Mouse (Mus musculus) A20 (cell line): ENCODE results near the gene Hddc3.
A peak's percentile ranks its signal among the peaks of the same experiment; 100 is the strongest.
"Not testable (repeated sequence)": the region's sequence is repeated elsewhere in the genome, so short reads cannot be mapped to it uniquely, and the experiment has no call there.

Experiments
- DNase-seq: peaks from one replicate; pipeline ENCODE4 v3.0.0-alpha.2; 2011; ENCODE audit warnings: low read depth, low spot score

The Hddc3 gene

DNA sequence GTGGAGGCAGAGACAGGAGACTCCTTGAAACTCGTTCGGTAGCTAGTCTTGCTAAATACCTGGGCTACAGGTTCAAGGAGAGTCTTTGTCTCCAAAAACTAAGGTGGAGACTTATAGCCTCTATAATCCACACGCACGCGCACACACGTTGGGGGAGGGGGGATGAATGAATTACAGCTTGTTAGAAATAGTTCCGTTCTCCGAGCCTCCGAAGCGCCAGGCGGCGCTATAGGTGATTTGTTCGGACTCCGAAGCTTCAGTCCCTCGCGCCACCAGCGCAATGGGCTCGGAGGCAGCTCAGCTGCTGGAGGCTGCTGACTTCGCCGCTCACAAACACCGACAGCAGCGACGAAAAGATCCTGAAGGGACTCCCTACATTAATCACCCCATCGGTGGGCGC is at the start of gene Hddc3:
Gene Hddc3, plus strand, starts transcription at position 247 of the 400 bp plus-strand sequence.
- peak; percentile 97 for DNase-seq

GRCm38 (mm10) chr7:80294062-80294763 is 48.7 kb upstream of the Hddc3 start, which contains the start of gene Prc1:
TSS of gene Prc1 (plus strand) at chr7:80294450.
- peak; percentile 99 for DNase-seq

DNA sequence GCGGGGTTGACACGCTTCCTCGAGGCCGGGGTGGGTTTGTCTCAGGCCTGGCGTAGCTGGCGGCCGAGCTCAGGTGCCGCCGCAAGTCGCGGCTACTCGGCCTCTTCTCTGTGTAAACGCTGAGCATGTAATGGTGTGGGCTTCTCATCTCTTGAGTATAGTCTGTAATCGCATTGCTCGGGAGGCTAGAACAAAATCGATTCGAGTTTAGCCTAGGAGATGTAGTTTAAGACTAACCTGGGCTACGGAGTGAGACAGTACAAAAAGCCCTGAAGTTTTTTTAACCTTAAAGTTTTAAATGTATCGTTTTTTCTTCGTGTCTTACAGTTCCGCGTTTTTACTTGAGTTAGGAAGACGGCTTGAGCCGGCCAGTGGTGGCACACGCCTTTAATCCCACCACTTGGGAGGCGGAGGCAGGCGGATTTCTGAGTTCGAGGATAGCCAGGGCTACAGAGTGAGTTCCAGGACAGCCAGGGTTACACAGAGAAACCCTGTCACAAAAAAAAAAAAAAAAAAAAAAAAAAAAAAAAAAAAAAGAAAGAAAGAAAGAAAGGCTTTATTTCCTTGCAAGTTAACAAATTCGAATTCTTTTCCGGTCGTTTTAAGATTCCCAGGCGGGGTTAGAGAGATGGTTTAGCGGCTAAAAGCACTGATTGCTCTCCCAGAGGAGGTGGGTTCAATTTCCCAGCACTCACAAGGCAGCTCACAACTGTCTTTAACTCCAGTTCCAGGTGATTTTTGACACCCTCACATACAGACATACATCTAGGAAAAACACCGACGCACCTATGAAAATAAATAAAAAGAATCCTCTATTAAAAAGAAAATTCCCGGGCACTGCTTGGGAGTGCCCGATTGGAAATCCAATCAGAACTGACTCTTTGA is 47.9 kb upstream of the Hddc3 start:
- no peak for DNase-seq

GRCm38 (mm10) chr7:80296462-80296861 is 46.4 kb upstream of the Hddc3 start:
- no peak for DNase-seq

DNA sequence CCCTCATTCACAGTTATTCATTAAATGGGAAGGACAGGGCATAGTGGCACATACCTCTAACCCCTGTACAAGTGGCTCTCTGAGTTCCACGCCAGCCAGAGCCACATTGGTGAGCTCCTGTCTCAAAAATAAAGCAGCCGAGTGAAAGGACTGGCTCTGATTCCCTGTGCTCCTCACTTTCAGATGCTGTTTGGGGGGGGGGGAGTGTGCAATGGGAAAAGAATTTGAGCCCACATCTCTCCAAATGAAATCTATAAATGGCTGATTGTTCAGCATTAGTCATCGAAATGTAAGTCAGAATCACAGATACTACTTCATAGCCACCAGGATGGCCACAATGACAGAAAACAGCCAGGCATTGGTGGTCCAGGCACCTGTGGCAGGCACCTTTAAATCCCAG is 45.9 kb upstream of the Hddc3 start:
- DNase-seq, result no peak

DNA sequence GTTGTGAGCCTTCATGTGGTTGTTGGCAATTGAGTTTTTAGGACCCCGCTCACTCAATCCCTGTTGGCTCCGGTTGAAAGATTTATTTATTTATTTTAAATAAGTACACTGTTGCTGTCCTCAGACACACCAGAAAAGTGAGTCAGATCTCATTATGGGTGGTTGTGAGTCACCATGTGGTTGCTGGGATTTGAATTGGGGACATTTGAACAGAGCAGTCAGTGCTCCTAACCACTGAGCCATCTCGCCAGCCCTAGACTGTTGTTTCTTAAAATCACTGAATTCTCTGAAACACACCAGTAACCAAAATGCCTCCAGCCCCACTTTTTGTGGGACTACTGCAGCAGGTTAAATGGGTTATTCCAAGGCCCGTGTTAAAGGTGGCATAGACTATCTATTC is 44.1 kb upstream of the Hddc3 start:
- no peak for DNase-seq

GRCm38 (mm10) chr7:80299568-80299967 is 43.3 kb upstream of the Hddc3 start:
- DNase-seq, result no peak

DNA sequence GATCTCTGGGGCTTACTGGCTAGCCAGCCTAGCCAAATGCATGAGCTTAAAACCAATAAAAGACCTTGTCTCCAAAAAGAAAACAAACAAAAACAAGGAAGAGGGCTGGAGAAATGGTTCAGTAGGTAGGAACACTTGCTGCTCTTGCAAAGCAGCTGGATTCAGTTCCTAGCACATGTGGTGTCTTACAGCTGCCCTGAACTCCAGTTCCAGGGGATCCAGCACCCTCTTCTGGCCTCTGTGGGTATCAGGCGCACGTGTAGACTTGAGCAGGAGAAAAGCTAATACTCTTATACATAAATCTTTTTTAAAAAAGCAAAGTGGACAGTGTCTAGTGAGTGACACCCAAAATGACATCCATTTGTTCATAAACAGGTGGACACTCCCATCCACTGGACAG is 41.4 kb upstream of the Hddc3 start:
- DNase-seq, result peak; percentile 29

- DNase-seq, result no peak
These were observed 35.1 kb upstream of the Hddc3 start for GRCm38 (mm10) chr7:80307766-80308165.

DNA sequence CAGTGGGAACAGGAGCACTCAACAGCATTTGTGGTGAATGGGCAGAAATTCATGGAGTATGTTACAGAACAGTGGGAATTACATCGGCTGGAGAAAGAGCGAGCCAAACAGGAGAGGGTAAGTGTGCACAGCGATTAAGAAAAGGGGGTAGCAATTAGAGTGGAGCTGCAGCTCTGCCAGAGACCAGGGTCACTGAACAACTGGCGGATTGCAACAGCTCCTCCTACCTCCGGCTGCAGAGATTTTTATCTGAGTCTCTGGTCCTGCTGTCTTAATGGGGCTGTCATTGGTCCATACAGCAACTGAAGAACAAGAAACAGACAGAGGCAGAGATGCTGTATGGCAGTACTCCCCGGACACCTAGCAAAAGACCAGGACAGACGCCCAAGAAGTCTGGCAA is 32.1 kb upstream of the Hddc3 start:
- DNase-seq, result no peak

- DNase-seq, result no peak
These were observed 27.2 kb upstream of the Hddc3 start for GRCm38 (mm10) chr7:80315733-80316132.

DNA sequence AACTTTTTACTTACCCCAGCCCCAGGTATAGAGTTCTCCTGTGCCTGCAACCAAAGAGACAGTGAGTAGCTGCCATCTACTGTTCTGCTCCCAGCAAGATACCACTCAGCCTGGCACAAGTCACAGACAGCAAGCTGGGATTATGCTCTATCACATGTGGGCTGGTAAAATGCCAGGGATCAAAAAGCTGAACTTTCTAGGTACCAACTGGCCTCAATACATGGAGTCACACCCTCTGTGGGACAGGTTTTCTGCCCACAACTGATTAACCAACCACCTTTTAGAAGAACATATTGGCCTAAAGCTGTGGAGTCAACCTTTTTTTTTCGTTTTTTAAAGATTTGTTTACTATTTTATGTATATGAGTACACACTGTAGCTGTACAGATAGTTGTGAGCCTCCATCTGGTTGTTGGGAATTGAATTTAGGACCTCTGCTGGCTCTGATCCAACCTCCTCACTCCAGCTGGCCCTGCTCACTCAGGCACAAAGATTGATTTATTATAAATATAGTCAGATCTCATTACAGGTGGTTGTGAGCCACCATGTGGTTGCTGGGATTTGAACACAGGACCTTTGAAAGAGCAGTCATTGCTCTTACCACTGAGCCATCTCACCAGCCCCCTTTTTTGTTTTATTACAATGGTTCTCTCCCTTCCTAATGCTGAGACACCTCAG is 25.3 kb upstream of the Hddc3 start:
- no peak for DNase-seq

DNA sequence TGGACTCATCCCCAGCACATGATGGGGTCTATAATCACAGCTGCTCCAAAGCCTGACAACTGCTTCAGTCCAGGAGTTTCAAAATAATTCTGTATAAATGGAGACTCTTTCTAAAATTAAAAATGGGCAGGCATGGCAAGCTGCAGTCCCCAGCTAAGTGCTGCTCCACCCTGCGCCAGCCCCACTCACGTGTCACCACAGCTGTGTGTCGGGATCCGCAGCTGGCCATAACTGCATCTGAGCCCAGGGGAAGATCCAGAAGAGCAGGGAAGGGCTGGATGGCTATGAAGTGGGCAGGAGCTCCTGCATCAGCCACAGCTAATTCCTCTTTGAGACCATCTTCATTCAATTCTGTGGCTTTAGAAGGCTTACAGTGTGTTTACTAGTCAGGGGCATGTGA is 24.2 kb upstream of the Hddc3 start:
- no peak for DNase-seq

DNA sequence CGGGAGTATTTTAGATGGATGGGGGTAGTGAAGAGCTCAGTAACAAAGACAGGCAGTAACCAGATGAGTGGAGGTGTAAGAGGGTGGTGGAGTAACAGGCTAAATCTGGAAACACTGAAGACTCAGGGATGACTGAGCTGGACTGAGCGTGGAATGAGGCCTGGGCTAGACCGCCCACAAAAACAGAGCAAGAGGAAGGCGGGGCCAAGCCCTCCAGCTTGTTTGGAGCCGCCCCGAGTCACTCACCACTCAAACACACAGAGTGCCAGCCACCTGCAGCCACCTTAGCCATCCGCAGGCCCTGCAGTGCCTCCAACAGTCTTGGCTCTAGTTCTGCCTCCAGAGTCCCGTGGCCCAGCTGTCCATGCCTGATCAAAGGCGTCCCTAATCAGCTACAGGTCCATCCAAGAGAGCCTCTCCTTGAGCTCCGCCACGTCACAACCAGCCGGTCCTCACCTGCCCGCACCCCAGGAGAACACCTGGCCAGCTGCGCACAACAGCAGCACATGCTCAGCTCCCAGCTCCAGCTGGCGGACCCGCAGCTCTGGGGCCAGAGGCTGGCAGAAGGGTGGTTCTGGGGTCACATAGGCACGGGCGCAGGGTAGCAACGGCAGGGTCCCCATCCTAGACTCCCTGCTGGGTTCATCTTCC is 22.9 kb upstream of the Hddc3 start:
- no peak for DNase-seq

- DNase-seq, result no peak
These were observed 19.6 kb upstream of the Hddc3 start for GRCm38 (mm10) chr7:80323336-80323735.

GRCm38 (mm10) chr7:80324043-80324815 is 18.7 kb upstream of the Hddc3 start, which contains the start of gene Rccd1:
TSS of gene Rccd1 (minus strand) at chr7:80324454.
- DNase-seq, result peak; percentile 99

GRCm38 (mm10) chr7:80324816-80325119 is 18.1 kb upstream of the Hddc3 start:
- not testable (repeated sequence) for DNase-seq

DNA sequence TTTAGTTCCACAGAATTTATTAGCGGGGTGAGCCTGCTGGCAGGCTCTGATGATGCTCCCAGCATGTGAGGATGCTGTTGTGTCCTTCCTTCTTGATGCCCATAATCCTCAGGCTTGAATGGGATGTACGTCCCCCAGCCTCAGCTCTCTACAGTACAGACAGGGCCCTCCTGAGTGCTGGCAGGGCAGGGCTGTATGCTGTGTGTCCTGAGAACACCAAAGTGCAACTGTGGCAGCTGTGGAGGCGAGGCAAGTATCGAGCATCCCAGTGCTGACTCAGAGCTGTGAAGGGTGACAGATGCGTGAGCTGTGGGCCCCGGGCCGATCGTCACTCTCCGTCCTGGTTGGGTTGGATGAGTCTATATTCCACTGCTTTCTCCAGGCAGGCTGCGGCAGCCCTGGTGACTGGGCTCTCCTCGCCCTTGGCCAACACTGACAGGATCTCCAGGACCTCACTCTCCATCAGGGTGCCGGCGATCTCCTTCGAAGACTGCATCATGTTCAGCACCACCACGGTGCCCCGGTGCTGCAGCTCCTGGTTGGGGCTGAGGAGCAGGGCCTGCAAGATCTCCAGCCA is 17.5 kb upstream of the Hddc3 start:
- no peak for DNase-seq

DNA sequence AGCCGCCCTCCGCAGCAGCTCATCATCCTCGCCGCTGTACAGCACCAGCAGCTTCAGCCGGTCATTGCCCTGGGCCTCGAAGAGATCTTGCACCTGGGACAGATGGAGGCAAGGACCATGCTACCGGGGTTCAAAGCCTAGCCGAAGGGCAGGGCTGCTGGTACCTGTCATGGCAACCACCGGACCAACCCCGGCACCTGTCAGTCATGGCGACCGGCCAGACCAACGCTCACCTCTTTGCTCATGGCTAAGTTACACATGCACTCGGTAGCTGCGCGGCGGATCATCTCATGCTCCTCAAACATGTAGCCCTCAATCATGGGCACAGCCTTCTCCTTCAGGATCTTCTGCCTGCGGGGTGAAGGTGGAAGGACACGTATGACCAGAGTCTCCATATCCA is 16.8 kb upstream of the Hddc3 start:
- no peak for DNase-seq

- no peak for DNase-seq
These were observed 12.6 kb upstream of the Hddc3 start for GRCm38 (mm10) chr7:80330278-80330677.

GRCm38 (mm10) chr7:80331433-80331832 is 11.5 kb upstream of the Hddc3 start:
- no peak for DNase-seq
